Mouse (Mus musculus) heart, adult 2 months (tissue): Measurements from ENCODE around the gene Adamts4.
A peak's percentile ranks its signal among the peaks of the same experiment; 100 is the strongest.

Experiments
- CTCF ChIP-seq: fragments of 200-600 bp; IDR thresholded peaks from 2 replicates; pipeline ENCODE4 v1.8.1; 2022; ENCODE audit warnings: antibody characterized with exemption, mild to moderate bottlenecking, moderate library complexity
- POLR2A ChIP-seq: fragments of 200-500 bp; IDR thresholded peaks from 2 replicates; pipeline ENCODE4 v1.6.1; 2011; ENCODE audit warnings: mild to moderate bottlenecking, low read depth, low read length, control low read depth; ENCODE audit not compliant: insufficient read depth

DNA sequence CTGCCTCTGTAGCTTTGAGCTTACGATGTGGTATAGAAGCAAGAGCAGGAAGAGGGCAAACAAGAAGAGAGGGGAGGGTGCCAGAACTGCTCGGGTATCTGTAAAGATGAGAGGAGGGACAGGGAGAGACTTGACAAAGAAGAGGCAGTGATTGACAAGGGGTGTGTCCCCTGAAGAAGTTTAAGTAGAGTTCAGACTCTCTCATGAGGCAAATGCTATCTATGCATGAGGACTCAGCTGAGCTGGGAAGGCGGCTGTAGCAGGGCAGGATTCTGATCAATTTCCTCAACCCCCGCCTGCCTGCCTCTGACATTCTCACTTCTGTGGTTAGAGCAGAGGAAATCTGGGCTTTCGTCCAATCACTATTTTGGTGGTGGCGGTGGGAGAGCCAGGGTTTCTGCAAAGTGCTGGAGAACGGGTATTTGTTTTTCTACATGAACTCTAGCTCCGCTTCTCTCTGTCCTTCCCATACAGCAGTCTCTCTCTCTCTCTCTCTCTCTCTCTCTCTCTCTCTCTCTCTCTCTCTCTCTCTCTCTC is 12.4 kb downstream of the Adamts4 start:
- TF ChIP-seq CTCF (no peak), POLR2A (0 out of 2 replicates have a peak, but pooled peaks have one; percentile 25)
